Mouse (Mus musculus): ENCODE results near the gene Krtap3-3. TPM values are rescaled to one million over a fixed set of nuclear protein-coding genes. Genes with fewer than 3 reads are reported as not detected.

Gene Krtap3-3
- total RNA-seq, 2 experiments from 2014 or later, result not detected

Other genes with a start within 250 kb of the Krtap3-3 start
- not detected for gene Krt25, start 227.9 kb downstream of the Krtap3-3 start, total RNA-seq (2021)
- gene Krt26, start 212.9 kb downstream of the Krtap3-3 start, total RNA-seq (2021), result not detected
- gene Krt27, start 199.8 kb downstream of the Krtap3-3 start, total RNA-seq (2021), result not detected
- gene Krt28, start 176.0 kb downstream of the Krtap3-3 start, total RNA-seq (2021), result under 1 TPM; 0.20 to 0.25 TPM
- gene Krt10, start 161.5 kb downstream of the Krtap3-3 start, total RNA-seq (2021), result 10 to 100 TPM; 12.2 to 13.4 TPM
- 1 to 10 TPM; 1.0 to 1.1 TPM for gene Krt12, start 128.6 kb downstream of the Krtap3-3 start, total RNA-seq (2021)
- not detected for gene Krt20, start 112.7 kb downstream of the Krtap3-3 start, total RNA-seq (2021)
- not detected for gene Krt23, start 57.7 kb downstream of the Krtap3-3 start, total RNA-seq (2021)
- gene Krt39, start 29.5 kb downstream of the Krtap3-3 start, total RNA-seq (2021), result not detected
- gene Krt40, start 7.7 kb downstream of the Krtap3-3 start, total RNA-seq (2021), result not detected
- gene Krtap3-2, start 6.0 kb upstream of the Krtap3-3 start, total RNA-seq (2021), result not detected
- gene Gm11939, start 8.6 kb upstream of the Krtap3-3 start, total RNA-seq (2021), result not detected
- gene Krtap3-1, start 15.8 kb upstream of the Krtap3-3 start, total RNA-seq (2021), result not detected
- gene Krtap1-5, start 30.2 kb upstream of the Krtap3-3 start, total RNA-seq (2021), result not detected
- gene Krtap1-4, start 32.8 kb upstream of the Krtap3-3 start, total RNA-seq (2021), result not detected
- gene Krtap1-3, start 40.5 kb upstream of the Krtap3-3 start, total RNA-seq (2021), result not detected
- gene Krtap9-3, start 47.2 kb upstream of the Krtap3-3 start, total RNA-seq (2021), result not detected
- not detected for gene Gm11938, start 52.4 kb upstream of the Krtap3-3 start, total RNA-seq (2021)
- not detected for gene Gm11937, start 59.3 kb upstream of the Krtap3-3 start, total RNA-seq (2021)
- not detected for gene Krtap2-4, start 64.0 kb upstream of the Krtap3-3 start, total RNA-seq (2021)
- not detected for gene Gm11562, start 69.6 kb upstream of the Krtap3-3 start, total RNA-seq (2021)
- not detected for gene Krtap4-1, start 77.4 kb upstream of the Krtap3-3 start, total RNA-seq (2021)
- not detected for gene Krtap4-2, start 84.2 kb upstream of the Krtap3-3 start, total RNA-seq (2021)
- not detected for gene Krtap4-7, start 93.2 kb upstream of the Krtap3-3 start, total RNA-seq (2021)
- not detected for gene Gm11555, start 99.4 kb upstream of the Krtap3-3 start, total RNA-seq (2021)
- gene Gm11563, start 108.1 kb upstream of the Krtap3-3 start, total RNA-seq (2021), result not detected
- gene Krtap4-6, start 115.1 kb upstream of the Krtap3-3 start, total RNA-seq (2021), result not detected
- not detected for gene Gm14190, start 139.9 kb upstream of the Krtap3-3 start, total RNA-seq (2021)
- not detected for gene Gm14180, start 183.4 kb upstream of the Krtap3-3 start, total RNA-seq (2021)
- gene Gm11595, start 222.0 kb upstream of the Krtap3-3 start, total RNA-seq (2021), result not detected
- gene Krtap4-8, start 229.8 kb upstream of the Krtap3-3 start, total RNA-seq (2021), result not detected
- not detected for gene Krtap4-9, start 234.3 kb upstream of the Krtap3-3 start, total RNA-seq (2021)
- not detected for gene Gm11596, start 242.6 kb upstream of the Krtap3-3 start, total RNA-seq (2021)
- gene Gm11569, start 248.1 kb upstream of the Krtap3-3 start, total RNA-seq (2021), result not detected

All from layer of hippocampus, adult 18-20 months (tissue).